In genomic region chr8:116943555-116944384, GRCm38 (mm10) we compare ENCODE assay signal across 8 mouse cellular contexts. TPM values are rescaled to one million over a fixed set of nuclear protein-coding genes. Genes with fewer than 3 reads are reported as not detected.
A peak's percentile ranks its signal among the peaks of the same experiment; 100 is the strongest.
DNase-seq lines count a peak whose midpoint lies in the region; ATAC-seq and TF ChIP-seq lines count a peak whose summit lies in the region.

No protein-coding gene starts in this region.

- under 1% methylated on average over 62 of the region's 62 CpGs for WGBS in heart, embryonic 12.5 days
- WGBS in kidney, embryonic 15.5 days, result under 1% methylated on average over 62 of the region's 62 CpGs
- 1% methylated on average over 61 of the region's 62 CpGs for WGBS in lung, adult 2 months
- WGBS in neural tube, embryonic 13.5 days, result under 1% methylated on average over 62 of the region's 62 CpGs
- under 1% methylated on average over 62 of the region's 62 CpGs for WGBS in thymus, adult 2 months

- H3K36me3 ChIP-seq in heart, embryonic 12.5 days, result peaks cover 16% of the 10 kb centered on the region; the same call in 1 of the 2 replicates
- H3K36me3 ChIP-seq in kidney, embryonic 15.5 days, result peaks cover 17% of the 10 kb centered on the region
- no peaks in the 10 kb centered on the region for H3K36me3 ChIP-seq in neural tube, embryonic 13.5 days
- H3K36me3 ChIP-seq in thymus, adult 2 months (ENCODE audit: control insufficient read depth, insufficient read depth, low read length), result no peaks in the 10 kb centered on the region

- peak overlapping the region; percentile 87 for H3K4me3 ChIP-seq in heart, embryonic 12.5 days
- peak overlapping the region; percentile 98 for H3K4me3 ChIP-seq in kidney, embryonic 15.5 days (replicated peaks)
- H3K4me3 ChIP-seq in lung, adult 2 months (replicated peaks; ENCODE audit: extremely low read depth, low read depth, low read length), result peak overlapping the region; percentile 95
- H3K4me3 ChIP-seq in neural tube, embryonic 13.5 days, result peak overlapping the region; percentile 96
- H3K4me3 ChIP-seq in thymus, adult 2 months (ENCODE audit: control insufficient read depth, insufficient read depth, low read length), result peak overlapping the region; percentile 87

- no peaks in the 10 kb centered on the region for H3K9me3 ChIP-seq in heart, embryonic 12.5 days (replicated peaks)
- H3K9me3 ChIP-seq in kidney, embryonic 15.5 days (replicated peaks), result no peaks in the 10 kb centered on the region
- no peaks in the 10 kb centered on the region for H3K9me3 ChIP-seq in neural tube, embryonic 13.5 days

- TF ChIP-seq CTCF in lung, adult 2 months (IDR thresholded peaks at IDR 0.05; ENCODE audit: insufficient read depth, low read length), result no peak
- TF ChIP-seq CTCF in thymus, adult 2 months (IDR thresholded peaks at IDR 0.05; ENCODE audit: borderline replicate concordance, control insufficient read depth, extremely low read depth, insufficient read depth, low read length, poor library complexity), result no peak

- ATAC-seq in heart, embryonic 12.5 days (ENCODE audit: insufficient number of reproducible peaks, low FRiP score), result peak; percentile 59
- peak; percentile 59 for ATAC-seq in kidney, embryonic 15.5 days (replicated peaks; ENCODE audit: low FRiP score)
- peak; percentile 81 for ATAC-seq in neural tube, embryonic 13.5 days (ENCODE audit: low read depth)

- peak overlapping the region; percentile 94 for H3K4me2 ChIP-seq in heart, embryonic 12.5 days
- peak overlapping the region; percentile 94 for H3K4me2 ChIP-seq in kidney, embryonic 15.5 days
- peak overlapping the region; percentile 96 for H3K4me2 ChIP-seq in neural tube, embryonic 13.5 days

- H3K9ac ChIP-seq in heart, embryonic 12.5 days, result peak overlapping the region; percentile 92
- peak overlapping the region; percentile 88 for H3K9ac ChIP-seq in kidney, embryonic 15.5 days
- H3K9ac ChIP-seq in neural tube, embryonic 13.5 days, result peak overlapping the region; percentile 92

- peaks cover 45% of the 10 kb centered on the region for H3K4me1 ChIP-seq in heart, embryonic 12.5 days (replicated peaks)
- peaks cover 31% of the 10 kb centered on the region for H3K4me1 ChIP-seq in kidney, embryonic 15.5 days
- no peaks in the 10 kb centered on the region for H3K4me1 ChIP-seq in lung, adult 2 months (ENCODE audit: control insufficient read depth, insufficient read depth, low read length)
- peaks cover 26% of the 10 kb centered on the region for H3K4me1 ChIP-seq in neural tube, embryonic 13.5 days (replicated peaks)
- H3K4me1 ChIP-seq in thymus, adult 2 months (replicated peaks; ENCODE audit: control insufficient read depth, insufficient read depth, low read length), result peaks cover 31% of the 10 kb centered on the region

- H3K27ac ChIP-seq in heart, embryonic 12.5 days (ENCODE audit: poor library complexity, severe bottlenecking), result no peak overlapping the region
- H3K27ac ChIP-seq in kidney, embryonic 15.5 days, result 0 out of 2 replicates have a peak overlapping the region, but pooled peaks have one; percentile 45
- peak overlapping the region; percentile 68 for H3K27ac ChIP-seq in neural tube, embryonic 13.5 days (replicated peaks)
- no peak overlapping the region for H3K27ac ChIP-seq in thymus, adult 2 months (ENCODE audit: control insufficient read depth, insufficient read depth, low read length)

- DNase-seq in urinary bladder, adult 2 months (ENCODE audit: low spot score), result peak; percentile 28
- DNase-seq in urinary bladder, postnatal 10 days (ENCODE audit: low spot score), result no peak
- DNase-seq in embryo, embryonic 11 days, result peak; percentile 32
- peak; percentile 56 for DNase-seq in lung, adult 2 months
- peak; percentile 47 for DNase-seq in thymus, adult 2 months

- TF ChIP-seq POLR2A in lung, adult 2 months (IDR thresholded peaks at IDR 0.05; ENCODE audit: borderline replicate concordance, extremely low read depth, low read depth, low read length), result no peak
- no peak for TF ChIP-seq POLR2A in thymus, adult 2 months (IDR thresholded peaks at IDR 0.05; ENCODE audit: control insufficient read depth, extremely low read depth, insufficient read depth, low read length, poor library complexity)

- H3K27me3 ChIP-seq in heart, embryonic 12.5 days (replicated peaks), result no peaks in the 10 kb centered on the region
- H3K27me3 ChIP-seq in kidney, embryonic 15.5 days, result no peaks in the 10 kb centered on the region
- H3K27me3 ChIP-seq in neural tube, embryonic 13.5 days, result no peaks in the 10 kb centered on the region
- no peaks in the 10 kb centered on the region for H3K27me3 ChIP-seq in thymus, adult 2 months (ENCODE audit: control insufficient read depth, insufficient read depth, low read length)

RNA-seq across cellular contexts. Expression of gene Atmin, which starts 0.6 kb away (rescaled TPM):
- polyA plus RNA-seq in urinary bladder, adult 2 months (2012; rRNA removed), result 11.2 and 13.4 TPM in 2 replicates
- polyA plus RNA-seq in heart, embryonic 12.5 days (2016; fragmentation: Nextera tagmentation; extraction: Ambion mirVana), result 11.4 and 11.7 TPM in 2 replicates
- polyA plus RNA-seq in kidney, embryonic 15.5 days (2015; fragmentation: Nextera tagmentation; extraction: Ambion mirVana), result 11.3 and 12.3 TPM in 2 replicates
- 13.9 and 15.9 TPM in 2 replicates for polyA plus RNA-seq in lung, adult 2 months (2012; rRNA removed)
- polyA plus RNA-seq in neural tube, embryonic 13.5 days (2015; fragmentation: Nextera tagmentation; extraction: Ambion mirVana), result 20.6 and 21.4 TPM in 2 replicates
- 20.8 and 28.0 TPM in 2 replicates for polyA plus RNA-seq in thymus, adult 2 months (2012; rRNA removed)

RNA-seq across cellular contexts. Expression of gene Cenpn, which starts 22.2 kb away (rescaled TPM):
- polyA plus RNA-seq in urinary bladder, adult 2 months (2012; rRNA removed), result 2.2 and 2.8 TPM in 2 replicates
- polyA plus RNA-seq in heart, embryonic 12.5 days (2016; fragmentation: Nextera tagmentation; extraction: Ambion mirVana), result 25.7 and 28.4 TPM in 2 replicates
- 42.6 and 45.9 TPM in 2 replicates for polyA plus RNA-seq in kidney, embryonic 15.5 days (2015; fragmentation: Nextera tagmentation; extraction: Ambion mirVana)
- 0.74 and 1.2 TPM in 2 replicates for polyA plus RNA-seq in lung, adult 2 months (2012; rRNA removed)
- 10.2 and 12.5 TPM in 2 replicates for polyA plus RNA-seq in neural tube, embryonic 13.5 days (2015; fragmentation: Nextera tagmentation; extraction: Ambion mirVana)
- 20.5 and 22.7 TPM in 2 replicates for polyA plus RNA-seq in thymus, adult 2 months (2012; rRNA removed)

RNA-seq across cellular contexts. Expression of gene Cmc2, which starts 22.5 kb away (rescaled TPM):
- polyA plus RNA-seq in urinary bladder, adult 2 months (2012; rRNA removed), result 10.1 and 11.3 TPM in 2 replicates
- 112 and 114 TPM in 2 replicates for polyA plus RNA-seq in heart, embryonic 12.5 days (2016; fragmentation: Nextera tagmentation; extraction: Ambion mirVana)
- 85.6 and 87.7 TPM in 2 replicates for polyA plus RNA-seq in kidney, embryonic 15.5 days (2015; fragmentation: Nextera tagmentation; extraction: Ambion mirVana)
- 4.8 and 8.1 TPM in 2 replicates for polyA plus RNA-seq in lung, adult 2 months (2012; rRNA removed)
- polyA plus RNA-seq in neural tube, embryonic 13.5 days (2015; fragmentation: Nextera tagmentation; extraction: Ambion mirVana), result 40.9 and 46.8 TPM in 2 replicates
- 16.2 and 18.9 TPM in 2 replicates for polyA plus RNA-seq in thymus, adult 2 months (2012; rRNA removed)

RNA-seq across cellular contexts. Expression of gene 1700030J22Rik, which starts 35.0 kb away (rescaled TPM):
- polyA plus RNA-seq in urinary bladder, adult 2 months (2012; rRNA removed), result 0.47 TPM in 2 replicates
- 1.0 and 1.1 TPM in 2 replicates for polyA plus RNA-seq in heart, embryonic 12.5 days (2016; fragmentation: Nextera tagmentation; extraction: Ambion mirVana)
- 2.4 and 2.5 TPM in 2 replicates for polyA plus RNA-seq in kidney, embryonic 15.5 days (2015; fragmentation: Nextera tagmentation; extraction: Ambion mirVana)
- 1.2 and 1.5 TPM in 2 replicates for polyA plus RNA-seq in lung, adult 2 months (2012; rRNA removed)
- polyA plus RNA-seq in neural tube, embryonic 13.5 days (2015; fragmentation: Nextera tagmentation; extraction: Ambion mirVana), result 4.9 and 6.5 TPM in 2 replicates
- polyA plus RNA-seq in thymus, adult 2 months (2012; rRNA removed), result 0.53 and 0.55 TPM in 2 replicates

RNA-seq across cellular contexts. Expression of gene Gcsh, which starts 49.6 kb away (rescaled TPM):
- 60.5 and 70.1 TPM in 2 replicates for polyA plus RNA-seq in urinary bladder, adult 2 months (2012; rRNA removed)
- 69.9 and 75.4 TPM in 2 replicates for polyA plus RNA-seq in heart, embryonic 12.5 days (2016; fragmentation: Nextera tagmentation; extraction: Ambion mirVana)
- polyA plus RNA-seq in kidney, embryonic 15.5 days (2015; fragmentation: Nextera tagmentation; extraction: Ambion mirVana), result 174 and 176 TPM in 2 replicates
- 10.2 and 14.7 TPM in 2 replicates for polyA plus RNA-seq in lung, adult 2 months (2012; rRNA removed)
- polyA plus RNA-seq in neural tube, embryonic 13.5 days (2015; fragmentation: Nextera tagmentation; extraction: Ambion mirVana), result 111 and 114 TPM in 2 replicates
- 14.7 and 16.0 TPM in 2 replicates for polyA plus RNA-seq in thymus, adult 2 months (2012; rRNA removed)

Comparison
In these comparisons a context has a peak if more than half of its experiments do, and no peak if none do; other contexts are left out.
1. H3K27ac ChIP-seq: peak in kidney, embryonic 15.5 days (single experiment) and neural tube, embryonic 13.5 days (single experiment); none in heart, embryonic 12.5 days (single experiment) and thymus, adult 2 months (single experiment).
2. Peak in every context shown above with its lines, with median percentiles within 50 percentile points of each other: ATAC-seq, H3K4me2 ChIP-seq, H3K4me3 ChIP-seq and H3K9ac ChIP-seq.